Mouse (Mus musculus): ENCODE results near the gene Gm20509.

DNA sequence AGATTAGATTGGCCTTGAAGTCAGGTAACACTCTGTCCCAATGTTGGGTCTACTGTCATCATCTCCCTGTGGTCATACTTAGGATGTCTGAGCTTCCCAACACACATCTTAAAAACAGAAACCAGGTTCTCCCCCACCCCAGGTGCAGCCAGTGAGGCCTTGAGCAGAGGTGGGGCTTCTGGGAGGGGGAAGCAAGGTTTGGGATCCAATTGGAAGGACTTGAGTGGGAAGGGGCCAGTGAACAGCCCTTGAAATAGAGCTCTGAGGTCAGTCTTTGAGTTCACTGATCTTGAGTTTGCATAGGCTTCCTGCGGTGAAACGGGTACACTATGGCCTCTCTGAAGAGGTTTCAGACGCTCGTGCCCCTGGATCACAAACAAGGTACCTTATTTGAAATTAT, at the start of gene Gm20509:
- no peak for TF ChIP-seq GATA1 (IDR thresholded peaks at IDR 0.05; ENCODE audit: borderline replicate concordance, low read length)
- TF ChIP-seq CTCF (IDR thresholded peaks at IDR 0.05; ENCODE audit: low read depth, low read length), result no peak

Data from G1E (cell line).